Mouse (Mus musculus) hindbrain, embryonic 12.5 days (tissue): Measurements from ENCODE around the gene Nadsyn1. TPM values are rescaled to one million over a fixed set of nuclear protein-coding genes. Genes with fewer than 3 reads are reported as not detected.

ENCODE experiments used
- microRNA-seq: library from miRNA; unstranded; fragments of <30 nt; microRNA quantifications from one replicate; pipeline ENCODE4, GENCODE M21; 2017
- polyA plus RNA-seq: library from polyadenylated mRNA; unstranded; fragments of >200 nt; fragmentation: Nextera tagmentation; extraction: Ambion mirVana; gene quantifications from 2 replicates; pipeline ENCODE4 v1.2.1, GENCODE M21; 2016

Nadsyn1 gene
- polyA plus RNA-seq, 1 experiment from 2014 or later = 9.1 TPM

Small RNA genes lying within 50 kb of the gene (microRNA-seq; reads per million reads assigned to microRNA genes)
- not detected for gene Gm22064

Other genes with a start within 250 kb of the Nadsyn1 start
- gene Cars, start 222.8 kb downstream of the Nadsyn1 start, polyA plus RNA-seq = 57.1 and 61.6 TPM in 2 replicates
- 0.12 and 0.35 TPM in 2 replicates for gene Tnfrsf26, start 194.1 kb downstream of the Nadsyn1 start, polyA plus RNA-seq
- gene Tnfrsf22, start 173.2 kb downstream of the Nadsyn1 start, polyA plus RNA-seq = 8.3 and 8.8 TPM in 2 replicates
- 0.63 and 0.80 TPM in 2 replicates for gene Tnfrsf23, start 137.0 kb downstream of the Nadsyn1 start, polyA plus RNA-seq
- gene Osbpl5, start 65.9 kb downstream of the Nadsyn1 start, polyA plus RNA-seq = 30.7 and 32.1 TPM in 2 replicates
- gene Mrgprg, start 55.9 kb downstream of the Nadsyn1 start, polyA plus RNA-seq = not detected in 2 replicates
- 3.0 and 4.2 TPM in 2 replicates for gene Mrgpre, start 38.3 kb downstream of the Nadsyn1 start, polyA plus RNA-seq
- gene Dhcr7, start 296 bp upstream of the Nadsyn1 start, polyA plus RNA-seq = 64.3 and 64.4 TPM in 2 replicates
- not detected in 2 replicates for gene Gm498, start 44.0 kb upstream of the Nadsyn1 start, polyA plus RNA-seq
- 3.3 and 3.7 TPM in 2 replicates for gene Shank2, start 179.1 kb upstream of the Nadsyn1 start, polyA plus RNA-seq